Mouse (Mus musculus) gastrocnemius, adult 8-10 months (tissue): ENCODE measurements around the gene Rsbn1l. TPM values are rescaled to one million over a fixed set of nuclear protein-coding genes. Genes with fewer than 3 reads are reported as not detected.

Experiments used
- DNase-seq, 2 experiments: peaks; one replicate each; pipeline ENCODE4 v3.0.0; 2022; ENCODE audit warnings: low spot score in 2 of 2
- total RNA-seq, 4 experiments: library from RNA; stranded (reverse); gene quantifications; 2 replicates each; pipeline ENCODE4 v1.2.4; 2022

The Rsbn1l gene
- 1 to 10 TPM; 7.6 to 9.1 (median 8.9) TPM for total RNA-seq

GRCm38 (mm10) chr5:20956298-20956697, at the start of gene Rsbn1l:
Gene Rsbn1l, minus strand, starts transcription at chr5:20956398.
- no peak for DNase-seq

DNA sequence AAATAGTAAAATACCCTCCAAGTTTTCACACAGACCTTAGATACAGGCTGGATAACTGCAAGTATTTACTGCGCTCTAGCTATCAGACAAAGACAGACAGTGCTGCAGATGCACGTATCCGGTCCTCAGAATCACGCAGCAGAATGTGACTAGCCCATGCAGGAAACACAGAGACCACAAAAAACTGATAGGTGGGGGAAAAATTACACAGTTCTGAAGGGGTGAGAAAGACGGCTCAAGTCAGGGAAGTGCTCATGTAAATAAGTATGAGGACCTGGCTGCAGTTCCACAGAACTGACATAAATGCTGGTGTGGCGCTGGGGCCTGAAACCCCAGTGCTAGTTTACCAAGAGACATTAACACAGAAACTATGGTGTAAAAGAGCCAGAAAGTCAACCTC, 46.5 kb upstream of the Rsbn1l start:
- DNase-seq: no peak

DNA sequence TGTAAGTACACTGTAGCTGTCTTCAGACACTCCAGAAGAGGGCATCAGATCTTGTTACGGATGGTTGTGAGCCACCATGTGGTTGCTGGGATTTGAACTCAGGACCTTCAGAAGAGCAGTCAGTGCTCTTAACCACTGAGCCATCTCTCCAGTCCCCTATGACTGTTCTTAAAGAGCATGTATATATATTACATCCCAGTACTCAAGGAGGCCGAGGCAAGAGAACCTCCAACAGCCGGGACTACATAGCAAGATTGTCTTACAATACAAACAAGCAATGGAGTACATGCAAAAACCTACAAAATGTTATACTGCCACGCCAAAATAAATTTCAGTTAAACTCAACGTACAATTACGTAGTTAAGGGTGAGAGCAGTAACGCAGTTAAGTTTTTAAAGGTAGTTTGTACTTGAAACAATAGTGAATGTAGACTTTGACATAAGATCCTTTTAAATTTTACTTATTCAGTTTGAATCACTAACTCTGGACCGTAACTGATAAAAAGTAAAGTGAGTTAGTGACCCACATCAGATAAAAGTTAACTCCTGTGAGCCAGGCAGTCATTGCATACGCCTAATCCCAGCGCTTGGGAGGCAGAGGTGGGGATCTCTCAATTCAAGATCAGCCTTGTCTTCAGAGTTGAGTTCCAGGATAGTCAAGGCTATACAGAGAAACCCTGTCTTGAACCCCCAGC, 45.6 kb upstream of the Rsbn1l start:
- DNase-seq: no peak

DNA sequence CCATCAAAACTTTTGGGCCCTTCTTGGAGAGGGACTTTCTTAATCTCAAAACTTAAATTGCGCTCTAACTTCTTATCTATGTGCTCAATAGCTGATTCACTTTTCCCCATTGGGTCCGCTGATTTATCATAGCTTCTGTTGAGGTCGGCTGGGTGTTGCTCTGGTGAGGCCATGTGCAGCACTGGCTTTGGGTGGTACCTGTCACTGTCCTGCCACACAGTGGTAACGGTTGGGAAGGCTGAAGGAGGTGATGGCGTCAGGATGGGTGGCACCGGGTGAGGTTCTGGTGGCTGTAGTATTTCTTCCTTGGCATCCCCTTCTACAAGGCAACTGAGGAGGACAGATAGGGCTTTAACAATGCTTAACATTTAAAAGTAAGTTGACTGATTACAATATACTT, 42.2 kb upstream of the Rsbn1l start:
- no peak for DNase-seq

GRCm38 (mm10) chr5:20997555-20997954, 41.4 kb upstream of the Rsbn1l start:
- DNase-seq: no peak

DNA sequence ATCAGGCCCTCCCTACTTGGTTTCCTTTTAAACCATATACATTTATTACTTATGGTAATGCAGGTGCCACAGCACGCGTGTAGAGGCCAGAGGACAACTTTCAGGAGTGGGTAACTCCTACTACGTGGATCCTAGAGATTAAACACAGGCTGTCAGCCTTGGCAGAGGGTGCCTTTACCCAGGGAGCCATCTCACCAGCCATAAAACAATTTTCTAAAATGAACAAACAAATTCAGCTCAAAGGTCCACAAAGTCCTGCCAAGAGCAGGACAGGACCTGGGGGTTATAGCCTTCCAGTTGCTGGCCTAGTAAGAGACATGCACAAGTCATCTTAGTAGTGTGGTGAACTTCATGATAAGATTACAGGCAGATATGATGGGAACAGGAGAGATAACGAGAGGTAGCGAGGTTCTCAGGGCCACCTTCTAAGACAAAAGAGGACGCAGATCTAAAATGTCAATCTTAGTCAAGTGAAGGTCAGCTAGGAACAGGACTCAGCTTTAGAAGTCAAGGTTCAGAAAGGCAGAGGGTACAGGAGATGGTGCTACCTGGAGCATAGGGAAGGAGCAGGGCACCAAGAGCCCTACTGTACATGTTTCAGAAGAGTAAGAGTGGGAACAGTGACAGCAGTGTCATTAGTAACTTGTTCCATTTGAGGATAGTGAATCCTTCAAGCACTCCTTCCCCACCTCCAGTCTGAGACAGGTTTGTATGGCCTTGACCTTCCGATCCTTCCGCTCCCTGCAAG, 34.0 kb upstream of the Rsbn1l start:
- no peak for DNase-seq

- DNase-seq: no peak
Measured at GRCm38 (mm10) chr5:20986271-20986670, 30.1 kb upstream of the Rsbn1l start.

GRCm38 (mm10) chr5:20983505-20983904, 27.3 kb upstream of the Rsbn1l start:
- DNase-seq: no peak

- DNase-seq: no peak
Measured at GRCm38 (mm10) chr5:20974690-20975089, 18.5 kb upstream of the Rsbn1l start.

DNA sequence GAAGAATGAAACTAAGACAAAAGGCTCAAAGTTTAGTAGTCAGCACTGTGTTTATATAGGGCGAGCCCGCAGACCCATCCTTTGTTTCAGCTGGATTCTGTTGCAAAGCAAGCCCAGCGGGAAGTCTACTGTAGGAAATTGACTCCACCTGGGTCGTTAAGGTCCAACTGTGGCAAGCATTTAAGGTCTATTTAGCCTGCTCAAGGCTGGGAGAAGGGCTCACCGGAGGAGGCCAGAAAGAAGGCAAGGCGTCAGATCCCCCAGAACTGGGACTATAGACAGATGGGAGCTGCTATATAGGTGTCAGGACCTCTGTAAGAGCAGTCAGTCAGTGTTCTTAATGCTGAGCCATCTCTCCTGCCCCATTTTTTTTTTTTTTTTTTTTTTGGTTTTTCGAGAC, 17.8 kb upstream of the Rsbn1l start:
- no peak for DNase-seq

DNA sequence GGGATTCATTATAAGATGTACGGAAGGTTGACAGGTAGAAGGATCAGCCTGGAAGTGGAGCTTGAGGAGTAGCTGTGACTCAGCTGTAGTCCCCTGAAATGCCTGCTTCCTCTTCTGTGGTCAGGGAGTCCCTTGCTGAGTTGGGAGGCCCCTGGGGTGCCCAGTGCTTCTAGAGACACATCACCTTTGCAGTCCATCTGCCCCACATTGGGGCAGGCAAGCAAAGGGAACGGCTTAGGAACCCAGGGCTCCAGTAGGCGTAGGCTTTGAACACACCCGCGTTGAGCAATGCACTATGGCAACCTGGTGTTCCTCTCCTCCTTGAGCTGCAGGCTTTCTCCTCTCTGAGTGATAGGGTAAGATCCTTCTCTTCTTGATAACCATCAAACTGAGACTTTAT, 16.9 kb upstream of the Rsbn1l start:
- no peak for DNase-seq

GRCm38 (mm10) chr5:20968963-20969362, 12.8 kb upstream of the Rsbn1l start:
- DNase-seq: peak; percentile 55 to 57

- no peak for DNase-seq
Measured at GRCm38 (mm10) chr5:20968493-20968892, 12.3 kb upstream of the Rsbn1l start.

- DNase-seq: no peak
Measured at GRCm38 (mm10) chr5:20967942-20968341, 11.7 kb upstream of the Rsbn1l start.

GRCm38 (mm10) chr5:20964446-20964845, 8.2 kb upstream of the Rsbn1l start:
- no peak for DNase-seq

GRCm38 (mm10) chr5:20963295-20963694, 7.1 kb upstream of the Rsbn1l start:
- DNase-seq: no peak

DNA sequence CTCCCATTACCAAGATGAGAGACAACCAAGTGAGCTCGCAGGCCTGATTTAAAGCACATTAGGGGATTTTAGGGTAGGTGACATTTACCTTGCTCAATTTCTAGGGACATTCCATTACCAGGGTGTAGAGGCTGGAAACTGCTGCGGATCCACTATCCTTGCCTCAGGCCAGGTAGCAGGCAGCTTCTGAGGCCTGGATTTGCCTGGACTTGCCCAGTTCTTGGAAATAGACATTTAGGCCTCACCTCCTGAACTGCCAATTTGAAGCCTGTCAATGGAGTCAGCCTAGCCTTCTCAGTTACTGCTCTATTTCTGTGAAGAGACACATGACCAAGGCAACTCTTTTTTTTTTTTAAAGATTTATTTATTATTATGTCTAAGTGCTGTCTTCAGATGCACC, 4.7 kb upstream of the Rsbn1l start:
- DNase-seq: no peak

DNA sequence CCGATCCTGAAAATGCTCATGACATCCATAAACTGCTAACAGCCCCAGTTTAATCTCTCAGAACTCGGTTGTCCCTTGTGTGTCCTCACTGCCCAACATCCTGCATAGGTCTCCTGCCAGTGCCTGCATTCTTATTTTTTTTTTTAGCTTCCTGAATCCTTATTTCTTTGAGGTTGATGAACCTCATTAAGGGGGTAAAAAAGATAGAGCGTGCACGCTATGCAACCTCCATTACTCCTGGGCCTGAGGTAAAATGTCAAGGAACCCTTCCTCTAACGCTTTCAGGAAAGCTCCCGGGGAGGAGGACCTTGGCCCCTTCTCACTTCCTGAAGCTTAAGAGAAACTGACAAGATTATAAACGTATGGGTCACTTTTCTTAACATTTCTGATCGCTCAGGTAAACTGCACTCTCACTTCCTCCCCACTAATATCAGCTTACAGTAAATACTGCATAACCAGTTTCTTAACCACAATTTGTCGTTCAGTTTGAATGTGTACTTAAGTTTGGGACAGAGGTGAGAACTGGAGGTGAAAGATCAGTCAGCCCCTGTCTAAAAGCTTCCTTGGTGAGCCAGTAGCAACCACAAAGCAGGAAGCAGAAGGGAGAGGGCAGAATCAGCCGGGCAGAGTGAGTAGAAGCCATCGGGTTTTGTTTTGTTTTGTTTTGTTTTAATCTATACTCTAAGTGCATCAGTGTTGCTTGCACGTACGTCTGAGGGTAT, 923 bp downstream of the Rsbn1l start:
- DNase-seq: no peak

DNA sequence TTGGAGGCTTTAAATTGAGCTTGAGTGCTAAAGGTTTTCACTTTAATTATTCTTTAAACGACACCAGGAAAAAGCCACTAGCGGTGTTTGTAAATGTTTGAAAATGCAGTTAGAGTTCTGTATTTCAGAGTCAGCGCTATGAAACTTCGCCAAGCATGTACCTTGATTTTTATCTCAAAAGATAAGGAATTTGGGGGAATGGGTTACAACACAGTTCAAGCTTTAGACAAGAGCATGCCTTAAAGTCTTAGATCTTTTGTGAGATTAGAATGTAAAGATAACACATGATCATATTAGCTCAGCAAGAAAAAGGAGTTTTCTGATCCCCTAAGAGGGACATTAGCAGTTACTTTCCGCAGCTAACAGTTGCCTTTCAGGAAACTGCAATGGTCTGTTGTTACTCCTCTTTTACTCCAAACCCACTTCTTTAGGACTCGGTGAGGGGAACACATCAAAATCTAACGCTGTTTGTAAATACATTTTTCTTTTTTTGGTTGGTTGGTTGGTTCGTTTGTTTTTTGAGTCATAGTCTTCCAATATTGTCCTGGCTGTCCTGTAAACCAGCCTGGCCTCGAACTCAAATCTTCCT, 3.8 kb downstream of the Rsbn1l start:
- DNase-seq: no peak

DNA sequence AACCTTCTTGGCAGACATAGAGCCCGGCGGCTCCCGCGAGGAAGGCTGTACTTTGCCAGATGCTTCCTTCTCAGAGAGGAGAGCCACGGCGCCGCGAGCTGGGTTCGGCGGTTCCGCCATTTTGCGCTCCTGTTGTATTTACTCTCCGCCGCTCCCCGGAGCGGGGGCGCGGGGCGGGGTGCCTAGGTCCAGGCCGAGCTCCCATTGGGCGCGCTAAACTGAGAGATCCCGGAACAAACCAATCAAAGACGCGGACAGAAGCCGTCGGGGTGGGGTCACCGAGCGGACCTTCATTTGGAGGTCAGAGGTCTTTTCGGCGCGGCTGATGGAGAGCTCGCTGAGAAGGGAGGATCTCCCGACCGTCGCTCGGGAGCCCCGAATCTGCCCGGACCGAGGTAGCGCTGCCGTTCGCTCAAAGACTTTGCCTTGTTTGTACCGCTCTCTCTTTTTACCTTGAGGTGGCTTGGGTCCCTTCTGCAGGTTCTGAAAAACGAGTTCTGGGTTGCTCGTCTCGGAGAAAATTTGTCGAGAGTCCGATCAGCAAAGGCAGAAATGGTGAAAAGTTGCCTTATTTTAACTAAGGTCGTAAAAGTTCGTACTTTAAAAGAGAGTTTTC, 4.4 kb downstream of the Rsbn1l start:
- peak; percentile 94 to 95 for DNase-seq

GRCm38 (mm10) chr5:20950855-20951650, 5.1 kb downstream of the Rsbn1l start:
- DNase-seq: peak; percentile 12 to 36
